Mouse (Mus musculus) lung, postnatal 0 days (tissue): ENCODE measurements around the gene Elmo1.

Experiments
- CTCF ChIP-seq: IDR thresholded peaks from 2 replicates; pipeline ENCODE4 v1.5.1; 2016; ENCODE audit warnings: antibody characterized with exemption, mild to moderate bottlenecking
- EP300 ChIP-seq: IDR thresholded peaks from 2 replicates; pipeline ENCODE4 v1.6.1; 2016; ENCODE audit warnings: antibody characterized with exemption, mild to moderate bottlenecking, control low read depth

DNA sequence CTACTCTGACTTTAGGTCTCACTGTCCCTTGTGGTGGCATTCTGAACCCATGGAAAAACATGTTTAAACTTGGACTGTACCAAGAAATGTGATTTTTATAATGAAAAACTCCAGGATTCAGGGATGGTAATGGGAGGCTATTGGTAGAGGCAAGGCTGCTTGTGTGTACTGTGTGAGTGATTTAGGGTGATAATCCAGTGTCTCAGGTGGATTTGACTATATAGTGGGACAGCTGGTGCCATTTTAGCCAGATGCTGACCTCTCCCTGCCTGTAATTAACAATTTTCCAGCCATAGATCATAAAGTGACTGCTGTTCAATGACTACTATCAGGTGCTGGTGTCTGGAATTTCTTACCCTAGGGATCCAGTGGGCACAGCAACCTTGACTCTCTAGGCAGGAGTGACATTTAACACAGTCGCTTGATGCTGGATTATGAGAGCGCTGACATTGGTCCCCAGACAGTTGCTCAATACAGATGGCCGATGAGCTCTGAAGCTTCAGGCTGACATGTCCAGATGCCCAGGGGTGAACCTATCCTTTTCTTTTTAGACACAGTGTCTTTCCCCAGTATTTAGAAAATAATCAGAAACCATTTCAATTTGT lies 228.3 kb downstream of the Elmo1 start:
- TF ChIP-seq CTCF (no peak), EP300 (no peak)
